Comparison of ENCODE assay signal across 8 mouse cellular contexts in the genomic region with DNA sequence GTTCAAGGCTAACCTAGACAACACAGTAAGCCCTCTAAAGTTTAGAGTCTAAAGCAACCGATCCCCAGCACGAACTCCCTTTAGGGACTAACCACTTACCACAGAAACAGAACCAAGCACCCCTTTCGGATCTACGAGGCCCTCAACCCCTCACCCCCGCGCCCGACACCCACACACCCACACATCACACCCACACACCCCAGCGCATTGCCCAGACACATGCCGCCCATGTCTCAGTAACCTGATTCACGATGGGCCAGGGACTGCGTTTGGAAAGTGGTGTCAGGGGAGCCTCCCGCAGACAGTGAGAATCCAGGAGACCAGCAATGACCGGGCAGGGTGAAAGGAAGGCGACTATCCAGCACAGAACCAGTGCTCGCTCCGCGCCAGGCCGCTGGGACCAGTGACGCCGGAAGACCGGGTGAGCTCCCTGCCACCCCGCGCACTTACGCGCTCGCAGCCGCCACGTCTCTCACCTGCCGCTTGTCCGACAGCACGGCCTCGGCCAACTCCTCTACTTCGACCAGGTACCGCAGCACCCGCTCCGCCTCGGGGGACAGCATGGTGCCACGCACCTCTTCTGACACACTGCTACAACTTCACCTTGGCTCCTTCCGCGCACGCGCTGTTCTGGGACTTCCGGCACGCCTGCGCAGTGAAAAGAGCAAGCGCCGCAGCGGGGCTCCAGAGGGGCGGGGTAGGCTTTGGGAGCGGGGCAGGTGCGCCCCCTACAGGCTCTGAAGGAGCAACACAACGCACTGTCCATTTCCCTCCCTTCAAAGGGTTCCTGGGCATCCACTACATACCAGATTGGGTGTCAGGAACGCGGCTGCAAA. TPM values are rescaled to one million over a fixed set of nuclear protein-coding genes. Genes with fewer than 3 reads are reported as not detected.
DNase-seq lines count a peak whose midpoint lies in the region; ATAC-seq lines count a peak whose summit lies in the region.

Gene Pdrg1, minus strand, starts transcription at position 670 of the 836 bp plus-strand sequence.

- peak within 1 kb of the TSS; percentile 52 for H3K27ac ChIP-seq in hindbrain, embryonic 15.5 days (replicated peaks)

- 2% methylated on average over 54 of the region's 54 CpGs for WGBS in hindbrain, embryonic 15.5 days

- H3K4me3 ChIP-seq in hindbrain, embryonic 15.5 days, result peak within 1 kb of the TSS; percentile 87

- H3K27me3 ChIP-seq in hindbrain, embryonic 15.5 days, result 0 out of 2 replicates have a peak, but pooled peaks cover 7% of the 10 kb centered on the region

- peak within 1 kb of the TSS; percentile 90 for H3K4me2 ChIP-seq in hindbrain, embryonic 15.5 days

- peak; percentile 95 for DNase-seq in T-cell, adult 2 months (ENCODE audit: low spot score)
- peak; percentile 97 to 99 for DNase-seq in cerebellum, postnatal 36 days
- DNase-seq in frontal cortex, postnatal 36 days (ENCODE audit: low spot score in 2 of 2), result peak; percentile 96
- peak; percentile 89 for DNase-seq in left cerebral cortex, adult 11 months (ENCODE audit: low spot score)
- DNase-seq in lung, postnatal 4 days, result peak; percentile 93 to 95
- DNase-seq in retina, postnatal 7 days (ENCODE audit: low read depth, low spot score), result peak; percentile 94
- DNase-seq in urinary bladder, adult 2 months (ENCODE audit: low spot score), result peak; percentile 94

- peaks cover 18% of the 10 kb centered on the region for H3K36me3 ChIP-seq in hindbrain, embryonic 15.5 days

- H3K9me3 ChIP-seq in hindbrain, embryonic 15.5 days, result no peaks in the 10 kb centered on the region

- ATAC-seq in hindbrain, embryonic 15.5 days (ENCODE audit: low FRiP score, low read depth), result peak; percentile 97

- H3K4me1 ChIP-seq in hindbrain, embryonic 15.5 days (replicated peaks), result peaks cover 26% of the 10 kb centered on the region

- peak within 1 kb of the TSS; percentile 80 for H3K9ac ChIP-seq in hindbrain, embryonic 15.5 days

RNA-seq across cellular contexts. Expression of gene Pdrg1, which starts in this region (rescaled TPM):
- 234 TPM in 2 replicates for polyA plus RNA-seq in hindbrain, embryonic 15.5 days (2015; fragmentation: Nextera tagmentation; extraction: Ambion mirVana)
- polyA plus RNA-seq in urinary bladder, adult 2 months (2012; rRNA removed), result 96.1 and 115 TPM in 2 replicates

Comparison
In these comparisons a context has a peak if more than half of its experiments do, and no peak if none do; other contexts are left out.
1. Peak in every context shown above with its lines: DNase-seq, ATAC-seq, H3K4me3 ChIP-seq and H3K27ac ChIP-seq.